Mouse (Mus musculus): ENCODE measurements at regions not wholly inside any gene's neighbourhood (a gene's known extent, or its start where the extent isn't known, plus 50 kb on each side); places are given as distances from the start of the nearest gene placed in this dataset.

DNA sequence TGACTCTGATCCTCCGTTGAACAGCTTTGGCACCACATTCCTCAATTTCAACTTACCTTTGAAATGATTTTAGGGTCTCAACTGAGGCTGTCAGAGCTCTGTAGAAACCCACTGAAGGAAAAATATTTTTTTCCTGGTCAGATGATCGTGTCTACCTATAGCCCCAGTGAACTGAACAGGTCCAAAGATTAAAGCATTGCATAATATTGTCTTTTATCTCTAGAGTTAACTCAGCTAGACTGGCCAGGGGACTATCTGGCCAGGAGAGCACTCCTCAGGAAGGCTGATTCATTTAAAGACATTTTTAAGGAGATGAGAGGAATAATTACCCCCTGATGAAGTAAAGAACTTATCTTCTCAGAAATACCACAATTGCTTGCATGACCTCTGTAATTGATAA lies 942.1 kb downstream of the Adgrl2 start:
- H3K4me2 ChIP-seq (replicated peaks; ENCODE audit: low read depth, low read length), result no peak overlapping the region
- ATAC-seq (ENCODE audit: low FRiP score) (no peak), DNase-seq (ENCODE audit: low spot score) (no peak)
- no peak overlapping the region for H3K27ac ChIP-seq (ENCODE audit: low read depth, low read length)
- H3K9me3 ChIP-seq (ENCODE audit: control insufficient read depth, low read length), result no peaks in the 10 kb centered on the region
- no peaks in the 10 kb centered on the region for H3K36me3 ChIP-seq (ENCODE audit: control insufficient read depth, insufficient read depth, low read length)
- no peak overlapping the region for H3K9ac ChIP-seq (ENCODE audit: low read depth, low read length)
- H3K4me1 ChIP-seq (replicated peaks; ENCODE audit: control insufficient read depth, insufficient read depth, low read length), result no peaks in the 10 kb centered on the region
- no peaks in the 10 kb centered on the region for H3K27me3 ChIP-seq (ENCODE audit: control insufficient read depth, insufficient read depth, low read length)
- H3K4me3 ChIP-seq (ENCODE audit: low read depth, low read length), result no peak overlapping the region
- 90% methylated on average over 2 of the region's 2 CpGs for WGBS

GRCm38 (mm10) chr3:148032532-148032931 lies 957.8 kb downstream of the Adgrl2 start:
- H3K4me3 ChIP-seq (ENCODE audit: low read depth, low read length), result no peak overlapping the region
- WGBS, result 85% methylated on average over 6 of the region's 6 CpGs
- no peaks in the 10 kb centered on the region for H3K27me3 ChIP-seq (ENCODE audit: control insufficient read depth, insufficient read depth, low read length)
- H3K9me3 ChIP-seq (ENCODE audit: control insufficient read depth, low read length), result no peaks in the 10 kb centered on the region
- no peak overlapping the region for H3K27ac ChIP-seq (ENCODE audit: low read depth, low read length)
- H3K4me1 ChIP-seq (replicated peaks; ENCODE audit: control insufficient read depth, insufficient read depth, low read length), result no peaks in the 10 kb centered on the region
- no peak overlapping the region for H3K9ac ChIP-seq (ENCODE audit: low read depth, low read length)
- ATAC-seq (ENCODE audit: low FRiP score) (no peak), DNase-seq (ENCODE audit: low spot score) (no peak)
- H3K4me2 ChIP-seq (replicated peaks; ENCODE audit: low read depth, low read length), result no peak overlapping the region
- H3K36me3 ChIP-seq (ENCODE audit: control insufficient read depth, insufficient read depth, low read length), result no peaks in the 10 kb centered on the region

DNA sequence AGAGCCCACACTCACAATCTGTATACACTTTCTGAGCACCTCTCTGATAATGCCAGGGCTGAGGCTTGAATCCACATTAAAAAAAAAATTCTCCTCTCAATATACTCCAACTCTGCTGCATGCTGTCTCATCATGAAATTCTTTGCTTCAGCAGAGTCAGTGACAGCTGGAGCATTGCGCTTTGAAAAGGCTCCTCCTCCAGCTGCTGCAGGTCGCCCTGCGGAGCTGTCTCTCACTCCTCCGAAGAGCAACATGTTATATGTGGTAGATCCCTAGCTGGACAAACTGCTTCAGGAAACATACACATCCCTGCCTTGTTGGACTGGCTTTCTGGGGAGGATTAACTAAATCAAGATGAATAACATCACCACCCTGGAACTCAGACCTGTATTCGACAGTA lies 984.5 kb downstream of the Adgrl2 start:
- DNase-seq (ENCODE audit: low spot score) (no peak), ATAC-seq (ENCODE audit: low FRiP score) (no peak)
- Histone ChIP-seq H3K27me3 (ENCODE audit: control insufficient read depth, insufficient read depth, low read length) (no peaks in the 10 kb centered on the region), H3K9ac (ENCODE audit: low read depth, low read length) (no peak overlapping the region), H3K9me3 (ENCODE audit: control insufficient read depth, low read length) (no peaks in the 10 kb centered on the region), H3K36me3 (ENCODE audit: control insufficient read depth, insufficient read depth, low read length) (no peaks in the 10 kb centered on the region), H3K4me3 (ENCODE audit: low read depth, low read length) (no peak overlapping the region), H3K27ac (ENCODE audit: low read depth, low read length) (no peak overlapping the region), H3K4me1 (replicated peaks; ENCODE audit: control insufficient read depth, insufficient read depth, low read length) (no peaks in the 10 kb centered on the region), H3K4me2 (replicated peaks; ENCODE audit: low read depth, low read length) (no peak overlapping the region)
- 64% methylated on average over 5 of the region's 5 CpGs for WGBS

DNA sequence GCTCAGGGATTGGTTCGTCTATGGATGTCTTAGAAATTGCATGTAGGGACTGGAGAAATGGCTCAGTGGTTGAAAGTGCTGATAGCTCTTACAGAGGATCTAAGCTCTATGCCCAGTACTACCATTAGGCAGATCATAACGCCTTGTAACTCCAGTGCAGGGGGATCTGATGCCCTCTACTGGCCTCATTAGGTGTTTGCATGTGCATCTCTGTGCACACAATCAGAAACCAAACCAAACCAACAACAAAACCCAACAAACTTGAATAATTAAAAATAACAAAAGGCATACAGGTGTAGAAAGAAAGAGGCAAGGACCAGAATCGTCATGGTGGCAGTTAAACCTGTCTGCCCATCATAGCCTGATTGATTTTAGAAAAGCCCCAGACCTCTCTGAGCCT lies 986.3 kb downstream of the Adgrl2 start:
- Histone ChIP-seq H3K9ac (ENCODE audit: low read depth, low read length) (no peak overlapping the region), H3K27ac (ENCODE audit: low read depth, low read length) (no peak overlapping the region), H3K9me3 (ENCODE audit: control insufficient read depth, low read length) (no peaks in the 10 kb centered on the region), H3K4me2 (replicated peaks; ENCODE audit: low read depth, low read length) (no peak overlapping the region), H3K36me3 (ENCODE audit: control insufficient read depth, insufficient read depth, low read length) (no peaks in the 10 kb centered on the region), H3K4me1 (replicated peaks; ENCODE audit: control insufficient read depth, insufficient read depth, low read length) (no peaks in the 10 kb centered on the region), H3K27me3 (ENCODE audit: control insufficient read depth, insufficient read depth, low read length) (no peaks in the 10 kb centered on the region), H3K4me3 (ENCODE audit: low read depth, low read length) (no peak overlapping the region)
- ATAC-seq (ENCODE audit: low FRiP score), result no peak; the same call in 1 of the 2 replicates
- peak; percentile 30 for DNase-seq (ENCODE audit: low spot score)
- WGBS, result 50% methylated on average over 3 of the region's 3 CpGs

DNA sequence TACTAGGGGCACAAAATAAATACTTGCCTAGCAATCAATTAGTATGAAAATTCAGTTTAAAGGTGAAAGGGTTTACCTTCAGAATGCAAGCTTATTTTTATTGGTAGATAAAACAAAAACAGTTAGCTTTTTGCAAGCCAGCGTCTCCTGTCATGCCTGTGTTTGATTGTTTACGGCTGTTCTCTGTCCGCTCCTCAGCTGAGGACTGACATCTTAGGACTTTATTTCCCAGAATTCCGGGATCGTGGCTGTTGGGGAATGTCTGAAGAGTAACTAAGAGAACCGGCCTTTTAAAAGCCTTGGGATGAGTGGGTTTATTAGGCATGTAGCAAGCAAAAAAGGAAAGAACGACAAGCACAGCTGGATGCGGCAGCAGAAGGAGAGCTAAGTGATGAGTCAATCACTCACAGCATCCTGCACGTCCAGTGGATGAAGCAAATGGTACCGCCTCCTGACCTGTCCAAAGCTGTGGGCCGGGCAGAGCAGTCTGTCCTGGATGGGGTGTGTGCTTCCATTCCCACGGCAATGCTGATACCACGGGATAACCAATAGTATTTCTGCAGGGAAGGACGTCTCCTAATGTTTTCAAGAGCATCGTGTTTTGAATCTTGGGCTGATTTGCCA lies 990.9 kb downstream of the Adgrl2 start:
- H3K9me3 ChIP-seq (ENCODE audit: control insufficient read depth, low read length), result no peaks in the 10 kb centered on the region
- H3K4me2 ChIP-seq (replicated peaks; ENCODE audit: low read depth, low read length), result no peak overlapping the region
- no peak overlapping the region for H3K27ac ChIP-seq (ENCODE audit: low read depth, low read length)
- H3K36me3 ChIP-seq (ENCODE audit: control insufficient read depth, insufficient read depth, low read length), result no peaks in the 10 kb centered on the region
- no peak for ATAC-seq (ENCODE audit: low FRiP score)
- 63% methylated on average over 15 of the region's 15 CpGs for WGBS
- no peaks in the 10 kb centered on the region for H3K4me1 ChIP-seq (replicated peaks; ENCODE audit: control insufficient read depth, insufficient read depth, low read length)
- H3K9ac ChIP-seq (ENCODE audit: low read depth, low read length), result no peak overlapping the region
- DNase-seq (ENCODE audit: low spot score), result no peak
- H3K27me3 ChIP-seq (ENCODE audit: control insufficient read depth, insufficient read depth, low read length), result no peaks in the 10 kb centered on the region
- no peak overlapping the region for H3K4me3 ChIP-seq (ENCODE audit: low read depth, low read length)

DNA sequence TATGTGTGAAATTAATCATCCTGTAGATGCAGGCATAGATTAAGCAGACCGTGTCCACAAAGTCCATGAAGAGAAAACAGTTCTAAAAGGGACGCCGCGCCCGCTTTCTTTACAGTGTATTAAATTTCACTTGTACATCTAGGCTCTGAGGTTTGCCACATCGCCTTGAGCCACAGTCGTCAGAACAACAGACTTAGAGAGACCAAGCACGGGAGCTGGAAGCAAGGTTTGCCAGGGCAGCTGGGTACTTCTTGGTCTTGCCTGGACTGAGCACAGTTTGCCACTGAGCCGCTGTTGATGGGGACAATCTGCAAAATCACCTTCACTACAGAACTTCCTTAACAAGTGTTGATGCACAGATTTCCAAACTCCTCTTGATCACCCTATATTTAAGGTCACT lies 998.6 kb downstream of the Adgrl2 start:
- ATAC-seq (ENCODE audit: low FRiP score), result no peak
- Histone ChIP-seq H3K27me3 (ENCODE audit: control insufficient read depth, insufficient read depth, low read length) (no peaks in the 10 kb centered on the region), H3K36me3 (ENCODE audit: control insufficient read depth, insufficient read depth, low read length) (no peaks in the 10 kb centered on the region), H3K4me3 (ENCODE audit: low read depth, low read length) (no peak overlapping the region), H3K27ac (ENCODE audit: low read depth, low read length) (no peak overlapping the region), H3K9me3 (ENCODE audit: control insufficient read depth, low read length) (no peaks in the 10 kb centered on the region), H3K4me2 (replicated peaks; ENCODE audit: low read depth, low read length) (no peak overlapping the region), H3K9ac (ENCODE audit: low read depth, low read length) (no peak overlapping the region), H3K4me1 (replicated peaks; ENCODE audit: control insufficient read depth, insufficient read depth, low read length) (no peaks in the 10 kb centered on the region)
- WGBS, result 76% methylated on average over 9 of the region's 9 CpGs
- DNase-seq (ENCODE audit: low spot score), result no peak

DNA sequence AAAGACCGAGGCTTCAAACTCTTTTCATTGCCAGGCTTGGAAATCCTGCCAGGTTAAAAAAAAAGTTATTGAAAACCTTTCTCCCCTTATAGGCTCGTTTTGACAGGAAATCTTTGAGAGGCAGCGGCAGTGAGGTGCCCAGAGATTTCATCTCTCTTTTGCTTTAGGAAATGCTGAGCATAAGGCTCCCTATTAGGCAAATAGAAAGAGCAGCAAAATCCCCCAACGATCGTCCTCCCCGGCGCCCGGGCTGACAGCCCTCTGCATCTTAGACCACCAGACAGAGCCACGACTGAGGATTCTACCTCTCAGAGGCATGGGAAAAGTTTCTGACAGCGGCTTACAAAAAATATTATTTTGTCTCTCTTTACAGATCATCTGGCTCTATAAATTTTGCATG lies 999.5 kb downstream of the Adgrl2 start:
- 53% methylated on average over 10 of the region's 10 CpGs for WGBS
- DNase-seq (ENCODE audit: low spot score) (no peak), ATAC-seq (ENCODE audit: low FRiP score) (no peak)
- Histone ChIP-seq H3K4me2 (replicated peaks; ENCODE audit: low read depth, low read length) (no peak overlapping the region; the same call in 1 of the 2 replicates), H3K4me1 (replicated peaks; ENCODE audit: control insufficient read depth, insufficient read depth, low read length) (no peaks in the 10 kb centered on the region), H3K4me3 (ENCODE audit: low read depth, low read length) (no peak overlapping the region), H3K27me3 (ENCODE audit: control insufficient read depth, insufficient read depth, low read length) (no peaks in the 10 kb centered on the region), H3K9ac (ENCODE audit: low read depth, low read length) (no peak overlapping the region), H3K27ac (ENCODE audit: low read depth, low read length) (no peak overlapping the region), H3K9me3 (ENCODE audit: control insufficient read depth, low read length) (no peaks in the 10 kb centered on the region), H3K36me3 (ENCODE audit: control insufficient read depth, insufficient read depth, low read length) (no peaks in the 10 kb centered on the region)

GRCm38 (mm10) chr3:147982831-147983230 lies 1007.5 kb downstream of the Adgrl2 start:
- Histone ChIP-seq H3K4me1 (replicated peaks; ENCODE audit: control insufficient read depth, insufficient read depth, low read length) (no peaks in the 10 kb centered on the region), H3K4me3 (ENCODE audit: low read depth, low read length) (no peak overlapping the region), H3K27me3 (ENCODE audit: control insufficient read depth, insufficient read depth, low read length) (no peaks in the 10 kb centered on the region), H3K9me3 (ENCODE audit: control insufficient read depth, low read length) (no peaks in the 10 kb centered on the region), H3K9ac (ENCODE audit: low read depth, low read length) (no peak overlapping the region), H3K36me3 (ENCODE audit: control insufficient read depth, insufficient read depth, low read length) (no peaks in the 10 kb centered on the region), H3K4me2 (replicated peaks; ENCODE audit: low read depth, low read length) (no peak overlapping the region), H3K27ac (ENCODE audit: low read depth, low read length) (no peak overlapping the region)
- 86% methylated on average over 5 of the region's 5 CpGs for WGBS
- no peak for DNase-seq (ENCODE audit: low spot score)
- no peak for ATAC-seq (ENCODE audit: low FRiP score)

DNA sequence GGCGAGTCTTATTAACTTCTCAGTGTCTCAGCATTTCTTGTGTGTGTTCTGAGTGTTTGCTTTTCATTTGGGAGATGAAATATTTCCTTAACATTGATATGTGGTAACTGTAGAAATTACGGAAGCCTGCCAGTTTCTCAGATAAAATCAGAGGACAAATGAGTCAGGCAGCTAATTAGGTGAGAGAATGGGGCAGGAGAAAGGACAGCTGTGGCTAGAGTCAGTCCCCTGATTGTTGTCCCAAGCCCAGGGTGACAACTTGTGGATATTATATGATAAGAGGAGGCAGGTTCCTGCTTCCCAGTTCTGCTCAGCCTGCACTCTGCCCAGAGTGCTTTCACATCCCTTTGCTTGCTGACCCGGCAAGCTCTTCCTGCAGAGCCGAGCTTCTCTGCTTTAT lies 1008.7 kb downstream of the Adgrl2 start:
- H3K9me3 ChIP-seq (ENCODE audit: control insufficient read depth, low read length), result no peaks in the 10 kb centered on the region
- 78% methylated on average over 4 of the region's 4 CpGs for WGBS
- no peaks in the 10 kb centered on the region for H3K36me3 ChIP-seq (ENCODE audit: control insufficient read depth, insufficient read depth, low read length)
- H3K4me1 ChIP-seq (replicated peaks; ENCODE audit: control insufficient read depth, insufficient read depth, low read length), result no peaks in the 10 kb centered on the region
- no peak overlapping the region for H3K9ac ChIP-seq (ENCODE audit: low read depth, low read length)
- no peak overlapping the region for H3K4me2 ChIP-seq (replicated peaks; ENCODE audit: low read depth, low read length)
- no peaks in the 10 kb centered on the region for H3K27me3 ChIP-seq (ENCODE audit: control insufficient read depth, insufficient read depth, low read length)
- DNase-seq (ENCODE audit: low spot score), result no peak
- H3K27ac ChIP-seq (ENCODE audit: low read depth, low read length), result no peak overlapping the region
- H3K4me3 ChIP-seq (ENCODE audit: low read depth, low read length), result no peak overlapping the region
- ATAC-seq (ENCODE audit: low FRiP score), result no peak

All from hindbrain, embryonic 11.5 days (tissue).